Mouse (Mus musculus): ENCODE measurements around the gene Slit3.
A peak's percentile ranks its signal among the peaks of the same experiment; 100 is the strongest.

Gene Slit3

GRCm38 (mm10) chr11:35395376-35395775 is 274.4 kb downstream of the Slit3 start:
- DNase-seq (ENCODE audit: low read depth, low spot score): no peak

GRCm38 (mm10) chr11:35398353-35398752 is 277.3 kb downstream of the Slit3 start:
- DNase-seq (ENCODE audit: low read depth, low spot score): no peak

- DNase-seq (ENCODE audit: low read depth, low spot score): no peak
Measured at GRCm38 (mm10) chr11:35403516-35403915, 282.5 kb downstream of the Slit3 start.

GRCm38 (mm10) chr11:35406045-35406444 is 285.0 kb downstream of the Slit3 start:
- DNase-seq (ENCODE audit: low read depth, low spot score): no peak

GRCm38 (mm10) chr11:35406522-35406921 is 285.5 kb downstream of the Slit3 start:
- no peak for DNase-seq (ENCODE audit: low read depth, low spot score)

GRCm38 (mm10) chr11:35407341-35408154 is 286.5 kb downstream of the Slit3 start:
- DNase-seq (ENCODE audit: low read depth, low spot score): no peak

GRCm38 (mm10) chr11:35410431-35410830 is 289.4 kb downstream of the Slit3 start:
- no peak for DNase-seq (ENCODE audit: low read depth, low spot score)

- DNase-seq (ENCODE audit: low read depth, low spot score): no peak
Measured at GRCm38 (mm10) chr11:35415768-35416401, 294.9 kb downstream of the Slit3 start.

- no peak for DNase-seq (ENCODE audit: low read depth, low spot score)
Measured at GRCm38 (mm10) chr11:35416402-35417093, 295.5 kb downstream of the Slit3 start.

- no peak for DNase-seq (ENCODE audit: low read depth, low spot score)
Measured at GRCm38 (mm10) chr11:35417911-35418552, 297.0 kb downstream of the Slit3 start.

GRCm38 (mm10) chr11:35419013-35419412 is 298.0 kb downstream of the Slit3 start:
- DNase-seq (ENCODE audit: low read depth, low spot score): no peak

- DNase-seq (ENCODE audit: low read depth, low spot score): no peak
Measured at GRCm38 (mm10) chr11:35421728-35422127, 300.7 kb downstream of the Slit3 start.

GRCm38 (mm10) chr11:35428036-35428435 is 307.0 kb downstream of the Slit3 start:
- DNase-seq (ENCODE audit: low read depth, low spot score): no peak

GRCm38 (mm10) chr11:35431130-35431529 is 310.1 kb downstream of the Slit3 start:
- DNase-seq (ENCODE audit: low read depth, low spot score): no peak

- DNase-seq (ENCODE audit: low read depth, low spot score): no peak
Measured at GRCm38 (mm10) chr11:35437510-35437909, 316.5 kb downstream of the Slit3 start.

- no peak for DNase-seq (ENCODE audit: low read depth, low spot score)
Measured at GRCm38 (mm10) chr11:35440186-35440585, 319.2 kb downstream of the Slit3 start.

- DNase-seq (ENCODE audit: low read depth, low spot score): no peak
Measured at GRCm38 (mm10) chr11:35444489-35445100, 323.6 kb downstream of the Slit3 start.

GRCm38 (mm10) chr11:35447951-35448350 is 326.9 kb downstream of the Slit3 start:
- DNase-seq (ENCODE audit: low read depth, low spot score): peak; percentile 42

GRCm38 (mm10) chr11:35449199-35449598 is 328.2 kb downstream of the Slit3 start:
- no peak for DNase-seq (ENCODE audit: low read depth, low spot score)

GRCm38 (mm10) chr11:35451636-35452035 is 330.6 kb downstream of the Slit3 start:
- DNase-seq (ENCODE audit: low read depth, low spot score): peak; percentile 54

- no peak for DNase-seq (ENCODE audit: low read depth, low spot score)
Measured at GRCm38 (mm10) chr11:35452413-35452812, 331.4 kb downstream of the Slit3 start.
